Mouse (Mus musculus) CH12.LX (cell line): ENCODE data around the gene Ccdc38. TPM values are rescaled to one million over a fixed set of nuclear protein-coding genes. Genes with fewer than 3 reads are reported as not detected.

Experiments
- DNase-seq: peaks from one replicate; pipeline ENCODE4 v3.0.0-alpha.2; 2013; ENCODE audit errors: extremely low read depth
- H3K27ac ChIP-seq: 2 replicates; pipeline ENCODE4 v1.5.1; 2012; ENCODE audit warnings: low read depth, mild to moderate bottlenecking, control low read depth, moderate library complexity; ENCODE audit not compliant: insufficient read depth
- H3K27me3 ChIP-seq: replicated peaks from 2 replicates; pipeline ENCODE3; 2012; ENCODE audit warnings: inconsistent platforms
- H3K36me3 ChIP-seq, 2 experiments: replicated peaks in 1 of 2; 2 replicates each; pipeline versions ENCODE3 to v1.6.1; 2012; ENCODE audit warnings: inconsistent platforms in 1 of 2, low read length in 1 of 2, mild to moderate bottlenecking in 1 of 2, mixed read lengths in 1 of 2, moderate library complexity in 1 of 2; ENCODE audit not compliant: control insufficient read depth in 1 of 2, insufficient read depth in 1 of 2
- H3K4me1 ChIP-seq, 2 experiments: 2 replicates each; pipeline ENCODE4 v1.6.1; 2012; ENCODE audit warnings: inconsistent platforms in 1 of 2, moderate library complexity in 1 of 2; ENCODE audit not compliant: insufficient read depth in 2 of 2, control insufficient read depth in 1 of 2
- H3K4me2 ChIP-seq: 2 replicates; pipeline ENCODE4 v1.6.1; 2012; ENCODE audit warnings: low read depth, mild to moderate bottlenecking, control low read depth; ENCODE audit not compliant: poor library complexity, insufficient read depth, severe bottlenecking
- H3K4me3 ChIP-seq, 3 experiments: fragments of 150-350 bp in 1 of 3; sonication (generic) in 1 of 3; replicated peaks in 1 of 3; 2 replicates each; pipeline versions ENCODE3 to v1.5.1; 2011 to 2012; ENCODE audit warnings: low read depth in 2 of 3, low read length in 2 of 3, mild to moderate bottlenecking in 2 of 3, moderate library complexity in 2 of 3, control low read depth in 1 of 3, improper control_type of control experiment in 1 of 3, inconsistent platforms in 1 of 3, mixed read lengths in 1 of 3; ENCODE audit not compliant: poor library complexity in 1 of 3
- H3K79me2 ChIP-seq: replicated peaks from 2 replicates; pipeline ENCODE4 v1.6.1; 2012; ENCODE audit warnings: mild to moderate bottlenecking, moderate library complexity; ENCODE audit not compliant: control insufficient read depth, poor library complexity, insufficient read depth, severe bottlenecking; ENCODE audit errors: extremely low read depth
- H3K9ac ChIP-seq: 2 replicates; pipeline ENCODE4 v1.6.1; 2012; ENCODE audit warnings: low read depth, mild to moderate bottlenecking, control low read depth, moderate library complexity; ENCODE audit not compliant: insufficient read depth
- H3K9me3 ChIP-seq: replicated peaks from 2 replicates; pipeline ENCODE3; 2012; ENCODE audit warnings: low read length, inconsistent platforms, mixed read lengths
- BHLHE40 ChIP-seq: IDR thresholded peaks from 2 replicates; pipeline ENCODE4 v1.6.1; 2011; ENCODE audit warnings: mild to moderate bottlenecking, low read depth, low read length, improper control_type of control experiment
- CHD1 ChIP-seq: IDR thresholded peaks from 2 replicates; pipeline ENCODE4 v1.6.1; 2012; ENCODE audit warnings: low read depth, low read length, improper control_type of control experiment, inconsistent platforms
- CHD2 ChIP-seq: IDR thresholded peaks from 2 replicates; pipeline ENCODE4 v1.6.1; 2011; ENCODE audit warnings: low read length, improper control_type of control experiment
- CTCF ChIP-seq, 2 experiments: IDR thresholded peaks in 1 of 2; conservative IDR thresholded peaks in 1 of 2; 2 replicates each; pipeline ENCODE4 v1.5.1; 2011 to 2012; ENCODE audit warnings: low read depth in 2 of 2, low read length in 2 of 2, improper control_type of control experiment in 1 of 2, inconsistent platforms in 1 of 2, mild to moderate bottlenecking in 1 of 2, moderate library complexity in 1 of 2
- E2F4 ChIP-seq: IDR thresholded peaks from 2 replicates; pipeline ENCODE4 v1.6.1; 2011; ENCODE audit warnings: low read depth, low read length, improper control_type of control experiment; ENCODE audit not compliant: insufficient replicate concordance
- EP300 ChIP-seq: IDR thresholded peaks from 2 replicates; pipeline ENCODE4 v1.6.1; 2011; ENCODE audit warnings: low read length, improper control_type of control experiment
- ETS1 ChIP-seq: conservative IDR thresholded peaks from 2 replicates; pipeline ENCODE4 v1.6.1; 2012; ENCODE audit warnings: low read depth, mild to moderate bottlenecking, inconsistent platforms, low read length, improper control_type of control experiment, moderate library complexity
- HCFC1 ChIP-seq: IDR thresholded peaks from 2 replicates; pipeline ENCODE4 v1.6.1; 2012; ENCODE audit warnings: low read depth, mild to moderate bottlenecking, inconsistent platforms, low read length, improper control_type of control experiment
- IRF4 ChIP-seq: IDR thresholded peaks from 2 replicates; pipeline ENCODE4 v1.6.1; 2014; ENCODE audit warnings: low read depth, mild to moderate bottlenecking, inconsistent platforms, low read length, improper control_type of control experiment
- JUN ChIP-seq: IDR thresholded peaks from 2 replicates; pipeline ENCODE4 v1.6.1; 2011; ENCODE audit warnings: low read depth, mild to moderate bottlenecking, low read length, improper control_type of control experiment, moderate library complexity; ENCODE audit not compliant: insufficient read depth
- JUND ChIP-seq: conservative IDR thresholded peaks from 2 replicates; pipeline ENCODE4 v1.6.1; 2011; ENCODE audit warnings: low read depth, low read length, improper control_type of control experiment
- MAX ChIP-seq: IDR thresholded peaks from 2 replicates; pipeline ENCODE4 v1.6.1; 2011; ENCODE audit warnings: low read length, improper control_type of control experiment
- MAZ ChIP-seq: IDR thresholded peaks from 2 replicates; pipeline ENCODE4 v1.6.1; 2012; ENCODE audit warnings: low read depth, mild to moderate bottlenecking, inconsistent platforms, low read length, improper control_type of control experiment, moderate library complexity
- MEF2A ChIP-seq: IDR thresholded peaks from 2 replicates; pipeline ENCODE4 v1.6.1; 2014; ENCODE audit warnings: low read depth, mild to moderate bottlenecking, inconsistent platforms, low read length, improper control_type of control experiment, borderline replicate concordance
- MXI1 ChIP-seq: IDR thresholded peaks from 2 replicates; pipeline ENCODE4 v1.6.1; 2011; ENCODE audit warnings: mild to moderate bottlenecking, low read depth, low read length, improper control_type of control experiment
- MYC ChIP-seq: IDR thresholded peaks from 2 replicates; pipeline ENCODE4 v1.6.1; 2011; ENCODE audit warnings: low read depth, mild to moderate bottlenecking, improper control_type of control experiment, low read length
- NELFE ChIP-seq: IDR thresholded peaks from 2 replicates; pipeline ENCODE4 v1.6.1; 2011; ENCODE audit warnings: low read depth, low read length, improper control_type of control experiment
- NRF1 ChIP-seq: IDR thresholded peaks from 2 replicates; pipeline ENCODE4 v1.6.1; 2014; ENCODE audit warnings: low read depth, mild to moderate bottlenecking, inconsistent platforms, low read length, improper control_type of control experiment, moderate library complexity
- PAX5 ChIP-seq: IDR thresholded peaks from 2 replicates; pipeline ENCODE4 v1.6.1; 2012; ENCODE audit warnings: low read length, inconsistent platforms, mixed read lengths
- POLR2AphosphoS2 ChIP-seq: IDR thresholded peaks from 2 replicates; pipeline ENCODE4 v1.6.1; 2011; ENCODE audit warnings: low read depth, low read length, improper control_type of control experiment
- RAD21 ChIP-seq: IDR thresholded peaks from 2 replicates; pipeline ENCODE4 v1.6.1; 2011; ENCODE audit warnings: low read depth, mild to moderate bottlenecking, low read length, improper control_type of control experiment, moderate library complexity
- RCOR1 ChIP-seq: conservative IDR thresholded peaks from 2 replicates; pipeline ENCODE4 v1.6.1; 2012; ENCODE audit warnings: low read depth, mild to moderate bottlenecking, inconsistent platforms, low read length, improper control_type of control experiment
- SIN3A ChIP-seq: IDR thresholded peaks from 2 replicates; pipeline ENCODE4 v1.6.1; 2012; ENCODE audit warnings: low read length, improper control_type of control experiment, inconsistent platforms
- SMC3 ChIP-seq: IDR thresholded peaks from 2 replicates; pipeline ENCODE4 v1.6.1; 2011; ENCODE audit warnings: low read depth, low read length, improper control_type of control experiment
- TCF12 ChIP-seq: IDR thresholded peaks from 2 replicates; pipeline ENCODE4 v1.6.1; 2014; ENCODE audit warnings: low read depth, mild to moderate bottlenecking, inconsistent platforms, low read length, improper control_type of control experiment
- USF2 ChIP-seq: conservative IDR thresholded peaks from 2 replicates; pipeline ENCODE4 v1.6.1; 2011; ENCODE audit warnings: low read depth, low read length, improper control_type of control experiment
- ZC3H11A ChIP-seq: IDR thresholded peaks from 2 replicates; pipeline ENCODE4 v1.6.1; 2012; ENCODE audit warnings: low read depth, mild to moderate bottlenecking, inconsistent platforms, low read length, improper control_type of control experiment
- ZKSCAN1 ChIP-seq: IDR thresholded peaks from 2 replicates; pipeline ENCODE4 v1.6.1; 2012; ENCODE audit warnings: low read depth, inconsistent platforms, low read length, improper control_type of control experiment, borderline replicate concordance
- ZMIZ1 ChIP-seq: IDR thresholded peaks from 2 replicates; pipeline ENCODE4 v1.6.1; 2012; ENCODE audit warnings: low read depth, mild to moderate bottlenecking, inconsistent platforms, low read length, improper control_type of control experiment
- ZNF384 ChIP-seq: IDR thresholded peaks from 2 replicates; pipeline ENCODE4 v1.6.1; 2012; ENCODE audit warnings: low read depth, low read length, improper control_type of control experiment, inconsistent platforms
- dilution Hi-C: fragments of 300-500 bp; cut with MboI; formaldehyde crosslinking; loops from 2 replicates; pipeline ENCODE4 v1.14.3; 2020; ENCODE audit warnings: low sequenced_read_pairs; ENCODE audit not compliant: extremely low pct_unique_long_range_greater_than_20kb, extremely low pct_ligation_motif_present
- in situ Hi-C: fragments of 300-500 bp; cut with MboI; formaldehyde crosslinking; loops from 3 replicates; pipeline ENCODE4 v1.14.3; 2019; ENCODE audit warnings: low sequenced_read_pairs, low pct_ligation_motif_present, low pct_unique_long_range_greater_than_20kb, mixed read lengths
- polyA plus RNA-seq: library from polyadenylated mRNA; unstranded; fragments of >175 nt; gene quantifications from 2 replicates; pipeline ENCODE4 v1.2.1, GENCODE M21; 2012; ENCODE audit warnings: low read depth; ENCODE audit not compliant: insufficient read length
- total RNA-seq, 2 experiments: library from RNA; depleted of rRNA; stranded (reverse); fragments of 300-350 nt in 1 of 2; fragments of >200 nt in 1 of 2; gene quantifications; 2 replicates each; pipeline ENCODE4 v1.2.3; 2012 to 2014

Ccdc38 gene
- total and polyA plus RNA-seq, 3 experiments, result 9.2 to 47.3 (median 17.9) TPM

DNA sequence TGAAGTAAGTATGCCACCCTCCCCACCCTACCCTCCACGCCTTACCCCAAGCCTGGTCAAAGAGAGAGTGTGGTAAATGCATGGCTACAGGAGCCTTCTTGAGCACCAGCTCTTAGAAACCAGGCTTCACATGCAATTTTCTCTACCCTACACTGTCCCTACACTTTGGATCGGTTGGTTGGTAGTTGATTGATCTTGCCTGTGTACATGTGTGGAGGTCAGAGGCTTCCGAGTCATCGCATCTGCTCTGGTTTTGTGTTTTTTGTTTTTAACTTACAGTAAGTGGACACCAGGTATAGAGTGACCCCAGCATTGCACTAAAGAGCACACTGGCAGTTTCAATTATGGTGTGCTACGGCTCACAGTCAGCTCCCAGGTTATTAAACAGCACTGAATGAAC lies 3.7 kb downstream of the Ccdc38 start:
- Histone ChIP-seq H3K36me3 (no peaks in the 10 kb centered on the region), H3K4me3 (no peak overlapping the region), H3K27me3 (no peaks in the 10 kb centered on the region), H3K4me2 (peak overlapping the region; percentile 58), H3K27ac (peak overlapping the region; percentile 24; the same call in 1 of the 2 replicates), H3K4me1 (peaks cover 10 to 64% of the 10 kb centered on the region in 2 experiments), H3K79me2 (no peaks in the 10 kb centered on the region), H3K9ac (peak overlapping the region; percentile 20; the same call in 1 of the 2 replicates), H3K9me3 (no peaks in the 10 kb centered on the region)
- no peak for DNase-seq
- TF ChIP-seq EP300 (no peak), CTCF (conservative IDR thresholded peaks at IDR 0.05 in 1 of 2, IDR thresholded peaks at IDR 0.05 in 1 of 2; ENCODE audit: low read depth in 2 of 2, low read length in 2 of 2) (no peak), ZKSCAN1 (no peak), RCOR1 (no peak), JUN (no peak), NRF1 (no peak), HCFC1 (peak; percentile 30; the same call in 1 of the 2 replicates)
- dilution Hi-C loops, result no loop called here
- in situ Hi-C loops, result loop anchor here (5.0 kb wide), 1 partner anchor 33 kb away; no protein-coding TSS in a partner anchor

DNA sequence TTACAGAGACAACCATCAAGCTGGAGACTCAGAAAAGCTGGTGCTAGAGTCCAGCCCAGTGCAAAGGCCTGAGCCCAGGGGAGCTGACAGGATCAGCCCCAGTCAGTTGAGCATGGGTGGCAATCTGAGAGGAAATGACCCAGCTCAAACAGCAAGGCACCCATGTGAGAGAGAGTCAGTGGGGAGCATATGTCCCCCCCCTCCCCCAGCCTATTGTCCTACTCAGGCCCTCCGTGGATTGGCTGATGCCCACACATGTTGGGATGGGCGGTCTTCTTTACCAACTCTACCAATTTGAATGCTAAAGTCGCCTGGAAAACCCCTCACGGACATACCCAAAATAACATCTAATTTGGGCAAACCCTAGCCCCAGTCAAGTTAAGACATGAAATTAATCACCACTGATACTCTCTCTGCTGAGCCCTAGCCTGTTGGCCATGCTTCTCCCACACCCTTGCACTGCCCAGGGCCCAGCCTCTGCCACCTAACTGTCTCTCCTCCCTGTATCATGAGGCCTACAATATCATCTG lies 7.4 kb downstream of the Ccdc38 start:
- Histone ChIP-seq H3K4me1 (peaks cover 19 to 79% of the 10 kb centered on the region in 2 experiments), H3K9ac (peak overlapping the region; percentile 75), H3K4me3 (no peak overlapping the region), H3K4me2 (peak overlapping the region; percentile 47), H3K27me3 (no peaks in the 10 kb centered on the region), H3K36me3 (peaks cover 2 to 17% of the 10 kb centered on the region in 2 experiments), H3K9me3 (no peaks in the 10 kb centered on the region), H3K27ac (peak overlapping the region; percentile 99), H3K79me2 (no peaks in the 10 kb centered on the region)
- dilution Hi-C loops (no loop called here), in situ Hi-C loops (no loop called here)
- peak; percentile 98 for DNase-seq
- no peak for TF ChIP-seq POLR2AphosphoS2
- TF ChIP-seq MXI1, result no peak; the same call in 1 of the 2 replicates
- no peak for TF ChIP-seq ZC3H11A
- TF ChIP-seq E2F4, result no peak
- peak; percentile 85 for TF ChIP-seq ZMIZ1
- TF ChIP-seq SIN3A, result peak; percentile 56; the same call in 1 of the 2 replicates
- TF ChIP-seq ZKSCAN1, result no peak
- peak; percentile 68 for TF ChIP-seq NELFE
- peak; percentile 78 for TF ChIP-seq CHD2
- no peak for TF ChIP-seq ZNF384
- peak; percentile 93 for TF ChIP-seq MYC
- peak; percentile 76 for TF ChIP-seq ETS1
- TF ChIP-seq BHLHE40, result peak; percentile 71; the same call in 1 of the 2 replicates
- peak; percentile 87 for TF ChIP-seq CHD1
- TF ChIP-seq TCF12, result peak; percentile 80
- 0 out of 2 replicates have a peak, but pooled peaks have one; percentile 29 for TF ChIP-seq NRF1
- TF ChIP-seq JUN, result peak; percentile 44; the same call in 1 of the 2 replicates
- no peak; the same call in 1 of the 2 replicates for TF ChIP-seq USF2
- TF ChIP-seq JUND, result no peak
- TF ChIP-seq SMC3, result peak; percentile 20
- TF ChIP-seq RAD21, result no peak
- TF ChIP-seq HCFC1, result peak; percentile 33; the same call in 1 of the 2 replicates
- peak; percentile 86 for TF ChIP-seq IRF4
- TF ChIP-seq CTCF (conservative IDR thresholded peaks at IDR 0.05 in 1 of 2, IDR thresholded peaks at IDR 0.05 in 1 of 2; ENCODE audit: low read depth in 2 of 2, low read length in 2 of 2), result no peak
- TF ChIP-seq MAZ, result peak; percentile 80
- TF ChIP-seq PAX5, result no peak
- TF ChIP-seq MEF2A, result peak; percentile 98
- TF ChIP-seq MAX, result peak; percentile 82
- no peak for TF ChIP-seq RCOR1
